Mouse (Mus musculus) thymus, postnatal 36 days (tissue): Measurements from ENCODE around the gene Psat1.

Experiments used
- DNase-seq, 2 experiments: peaks; one replicate each; pipeline ENCODE4 v3.0.0; 2022; ENCODE audit warnings: mixed read lengths in 2 of 2

Gene Psat1

DNA sequence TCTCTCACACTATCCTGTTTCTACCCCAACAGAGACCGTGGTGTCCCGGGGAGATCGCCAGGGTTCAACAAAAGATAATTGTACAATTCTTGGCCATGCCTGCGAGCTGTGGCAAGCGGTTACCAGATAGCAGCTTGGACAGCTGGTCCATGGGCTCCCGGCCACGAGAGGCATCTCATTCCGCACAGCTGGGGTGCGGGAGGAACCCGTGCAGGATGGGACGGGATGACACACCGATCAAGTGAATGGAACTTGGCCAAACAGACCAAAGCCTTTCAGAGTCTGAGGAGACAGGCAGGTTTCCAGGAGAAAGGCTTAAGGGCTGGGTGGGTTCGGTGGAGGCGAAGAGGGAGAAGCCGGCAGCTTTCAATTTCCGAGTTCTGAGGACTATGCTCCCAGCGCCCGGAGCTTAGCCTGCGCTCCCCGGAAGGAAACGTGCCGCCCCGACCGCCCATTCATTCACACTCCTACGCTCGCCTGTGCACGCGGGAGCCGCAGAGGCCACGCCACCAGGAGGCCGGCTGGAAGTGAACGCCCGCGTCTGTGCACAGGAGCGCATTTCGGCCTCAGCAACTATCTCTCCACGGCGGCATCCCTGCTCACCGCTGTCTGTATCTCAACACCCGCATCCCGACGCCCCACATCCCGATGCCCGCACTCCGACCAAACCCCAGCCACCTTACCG is 22.8 kb downstream of the Psat1 start:
- DNase-seq, result peak; percentile 60 to 62

DNA sequence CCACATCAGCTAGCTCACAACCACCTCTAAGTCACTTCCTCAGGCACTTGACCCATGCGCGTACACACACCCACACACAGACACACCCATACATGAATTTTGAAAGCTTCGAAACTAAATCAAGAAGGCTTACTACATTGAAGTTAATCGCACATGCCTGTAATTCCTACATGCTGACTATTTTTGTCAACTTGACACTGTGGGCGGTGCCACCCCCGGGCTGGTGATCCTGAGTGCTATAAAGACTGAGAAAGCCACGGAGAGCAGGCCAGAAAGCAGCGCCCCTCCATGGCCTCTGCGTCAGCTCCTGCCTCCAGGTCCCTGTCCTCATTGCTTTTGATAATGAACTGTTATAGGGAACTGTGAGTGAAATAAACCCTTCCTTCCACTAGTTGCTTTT is 23.7 kb downstream of the Psat1 start:
- DNase-seq, result peak; percentile 8 to 20

DNA sequence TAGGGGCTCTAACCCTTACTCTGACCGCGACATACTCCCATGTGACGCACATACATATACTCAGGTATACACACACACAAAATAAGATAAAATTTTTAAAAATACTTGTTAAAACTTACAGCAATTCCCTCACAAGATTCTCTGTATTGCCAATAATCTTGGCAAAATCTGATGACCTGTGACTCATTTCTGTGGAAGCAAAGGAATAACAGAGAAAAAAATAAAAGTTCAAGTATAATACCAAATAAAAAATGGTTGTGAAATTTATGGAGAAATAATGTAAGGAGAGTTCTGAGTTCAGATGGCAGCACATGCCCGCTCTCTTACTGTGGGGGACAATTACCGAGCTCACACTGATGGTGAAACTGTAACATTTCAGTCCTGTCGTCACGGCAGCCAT is 27.8 kb downstream of the Psat1 start:
- DNase-seq, result no peak

DNA sequence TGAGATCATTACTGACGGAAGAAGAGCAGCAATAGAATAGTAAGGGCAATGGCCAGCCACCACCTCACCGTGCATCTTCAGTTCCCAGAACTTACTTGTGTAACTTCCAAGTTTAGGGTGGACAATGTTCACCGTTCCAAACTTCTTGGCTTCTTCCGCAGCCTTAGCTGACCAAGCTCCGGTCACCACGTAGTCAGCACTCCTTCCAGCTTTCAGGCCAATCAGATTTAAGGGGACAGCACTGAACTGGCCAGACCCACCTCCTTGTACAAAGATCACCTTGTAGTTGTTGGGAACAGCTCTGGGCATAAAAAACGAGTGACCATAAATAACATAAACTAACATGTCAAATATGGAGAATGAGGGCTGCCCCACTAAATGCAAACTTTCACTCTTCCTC is 29.0 kb downstream of the Psat1 start:
- DNase-seq, result no peak

DNA sequence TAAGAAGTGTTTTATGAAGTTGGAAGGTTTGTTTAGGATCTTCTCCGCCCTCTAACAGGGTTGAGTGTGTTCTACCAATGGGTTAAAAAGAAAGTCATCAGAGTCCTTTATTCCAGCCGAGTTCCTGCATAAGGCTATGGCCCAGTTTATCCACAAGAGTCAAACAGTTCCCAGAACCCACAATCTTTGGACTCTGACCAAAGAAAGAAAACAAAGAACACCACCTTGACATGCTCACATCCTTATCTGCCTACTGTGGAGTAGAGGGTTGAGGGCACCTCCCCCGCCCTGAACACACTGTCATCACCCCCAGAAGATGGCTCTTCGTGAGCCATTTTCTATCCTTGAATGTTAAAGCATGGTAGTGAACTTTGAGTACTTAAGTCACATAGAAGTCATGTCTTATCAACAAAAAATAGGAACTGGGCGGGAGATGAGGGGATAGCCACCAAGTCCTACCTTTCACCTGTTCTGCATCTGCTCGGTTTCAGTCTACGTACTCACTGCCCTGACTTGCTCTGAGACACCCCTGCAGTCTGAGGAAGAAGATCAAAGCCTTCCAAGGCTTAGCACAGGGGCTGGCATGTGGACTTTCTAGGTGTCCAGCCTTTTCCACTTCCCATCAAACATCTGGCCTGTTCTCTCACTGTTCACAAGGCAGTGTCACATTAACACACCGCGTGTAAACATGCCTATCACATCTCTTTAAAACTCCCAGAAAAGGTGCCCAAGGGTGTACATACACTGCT is 33.7 kb downstream of the Psat1 start:
- DNase-seq, result no peak

DNA sequence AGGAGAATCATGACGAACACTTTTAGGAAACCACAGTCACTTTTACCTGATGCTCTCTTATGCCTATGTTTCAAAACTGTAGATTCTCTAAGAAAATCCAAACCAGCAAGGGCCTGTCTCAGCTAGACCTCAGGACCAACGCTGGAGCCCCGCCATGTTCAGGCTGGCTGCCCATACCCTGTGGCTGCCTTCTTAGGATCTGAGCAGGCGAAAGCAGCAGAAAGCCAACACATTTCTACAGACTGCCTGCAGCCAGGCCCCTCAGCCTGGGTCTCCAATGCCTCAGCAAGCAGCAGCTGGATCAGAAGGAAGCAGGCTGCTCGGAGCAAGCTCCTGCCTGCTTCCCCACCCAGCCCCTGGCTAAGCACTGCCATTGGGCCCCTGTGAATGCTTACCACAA is 35.7 kb downstream of the Psat1 start:
- DNase-seq, result no peak

DNA sequence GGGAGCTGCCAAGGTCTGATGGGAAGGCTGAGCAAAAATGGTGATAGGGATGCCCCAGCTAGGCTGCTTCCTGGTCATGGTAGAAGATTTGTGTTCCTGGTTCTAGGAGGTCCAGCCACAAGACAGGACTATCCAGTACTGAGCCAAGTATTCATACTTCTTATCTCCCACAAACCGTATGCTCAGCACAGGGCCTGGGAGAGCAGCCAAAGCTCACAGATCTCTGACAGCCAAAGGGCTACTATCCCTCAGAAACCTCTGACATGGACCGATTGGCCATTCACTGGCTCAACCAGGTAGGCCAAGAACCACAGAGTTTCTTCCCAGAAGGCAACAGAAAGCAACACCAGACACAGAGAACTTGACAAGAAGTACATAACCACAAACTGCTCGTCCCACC is 36.1 kb downstream of the Psat1 start:
- no peak for DNase-seq

DNA sequence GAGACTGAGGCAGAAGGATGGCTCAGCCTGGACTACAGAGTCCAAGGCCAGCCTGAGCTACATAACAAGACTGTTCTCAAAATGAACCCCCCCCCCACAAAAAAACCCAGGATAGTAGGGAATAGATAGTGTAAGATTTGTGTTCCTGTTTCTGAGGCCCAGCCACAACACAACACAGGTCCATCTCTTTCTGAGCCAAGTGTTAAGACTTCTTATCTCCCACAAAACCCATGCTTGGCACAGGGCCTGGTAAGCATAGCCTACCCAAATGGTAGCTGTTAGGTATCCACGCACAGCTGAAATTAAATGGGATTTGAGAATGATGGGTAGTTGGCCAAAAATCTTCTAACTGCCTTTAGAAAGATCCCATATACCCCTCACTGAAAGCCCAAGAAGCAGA is 36.6 kb downstream of the Psat1 start:
- DNase-seq, result no peak

DNA sequence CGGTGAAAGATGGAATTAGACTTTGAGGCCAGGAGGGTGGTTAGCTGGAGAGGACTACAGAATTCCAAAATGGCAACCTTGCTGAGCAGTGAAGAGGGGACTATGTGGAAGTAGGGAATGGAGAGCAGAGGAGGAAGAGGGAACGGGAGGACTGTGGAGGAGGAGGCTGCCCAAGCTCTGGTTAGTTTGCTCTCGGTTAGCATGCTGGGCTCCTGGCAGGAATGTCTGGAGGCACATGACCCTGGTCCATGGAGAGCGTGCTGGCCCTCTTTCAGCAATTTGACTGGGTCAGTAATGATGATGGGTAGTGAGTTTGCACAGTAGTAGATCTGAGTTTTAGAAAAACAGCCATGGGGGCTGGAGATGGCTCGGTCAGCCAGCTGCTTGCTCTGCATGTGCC is 39.1 kb downstream of the Psat1 start:
- DNase-seq, result no peak

DNA sequence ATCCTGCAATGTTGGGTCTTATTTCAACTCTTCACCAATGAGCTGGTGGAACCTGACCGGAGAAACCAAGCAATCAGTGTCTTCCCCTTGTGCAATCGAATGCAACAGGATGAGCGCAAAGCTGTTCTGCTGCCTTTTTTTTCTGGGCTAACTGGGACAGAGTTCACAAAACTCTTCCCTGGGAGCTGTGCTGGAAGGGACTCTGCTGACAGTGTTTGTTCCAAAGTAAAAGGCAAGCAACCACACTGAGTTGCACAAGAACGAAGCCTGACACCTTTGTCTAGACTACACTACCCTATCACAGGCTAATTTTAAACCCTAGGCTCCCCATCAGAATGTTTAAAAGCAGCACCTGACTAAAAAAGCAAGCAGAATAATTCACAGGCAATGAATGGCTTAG is 42.4 kb downstream of the Psat1 start:
- no peak for DNase-seq

DNA sequence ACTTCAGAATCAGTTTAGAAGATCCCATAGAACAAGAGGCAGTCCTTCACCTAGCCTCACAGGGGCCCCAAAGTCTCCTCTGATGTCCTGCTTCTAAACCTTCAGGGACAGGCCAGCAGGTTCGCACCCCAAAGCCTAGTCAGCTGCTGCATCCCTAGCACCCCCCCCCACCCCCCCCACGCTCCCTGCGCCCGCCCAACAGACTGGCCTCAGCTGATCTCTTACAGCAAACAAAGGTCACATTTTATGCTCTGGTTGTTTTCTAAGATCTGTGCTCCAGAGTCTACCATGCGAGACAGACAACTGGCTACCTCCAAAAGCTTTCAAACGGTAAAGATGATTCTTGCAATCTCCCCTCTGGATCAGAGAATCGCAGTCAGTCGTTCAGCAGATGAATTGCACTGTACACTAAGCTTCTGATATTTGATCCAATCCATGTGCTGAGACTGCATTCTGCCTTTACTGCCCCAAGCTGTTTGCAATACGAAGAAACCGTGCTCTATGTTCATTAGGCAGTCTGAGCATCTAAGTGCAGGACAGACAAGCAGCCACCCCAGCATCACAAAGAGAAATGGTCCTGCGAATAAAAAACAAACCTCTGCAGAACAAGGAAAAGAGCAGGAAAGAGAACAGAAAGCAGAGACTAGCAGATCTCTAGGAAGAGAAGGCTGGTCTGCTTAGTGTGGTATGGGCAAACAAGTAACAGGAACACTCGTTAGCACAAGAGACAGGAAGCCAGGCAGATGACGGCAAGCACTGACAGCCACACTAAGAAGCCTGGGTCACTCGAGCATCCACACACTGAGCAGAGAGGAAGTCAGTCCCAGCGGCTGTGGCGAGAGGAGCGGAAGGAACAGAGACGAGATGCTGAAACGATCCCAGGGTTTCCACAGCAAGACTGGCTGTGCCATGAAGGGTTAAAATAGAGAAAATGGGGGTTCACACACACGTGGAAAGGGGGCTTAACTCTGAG is 43.3 kb downstream of the Psat1 start:
- DNase-seq, result no peak

DNA sequence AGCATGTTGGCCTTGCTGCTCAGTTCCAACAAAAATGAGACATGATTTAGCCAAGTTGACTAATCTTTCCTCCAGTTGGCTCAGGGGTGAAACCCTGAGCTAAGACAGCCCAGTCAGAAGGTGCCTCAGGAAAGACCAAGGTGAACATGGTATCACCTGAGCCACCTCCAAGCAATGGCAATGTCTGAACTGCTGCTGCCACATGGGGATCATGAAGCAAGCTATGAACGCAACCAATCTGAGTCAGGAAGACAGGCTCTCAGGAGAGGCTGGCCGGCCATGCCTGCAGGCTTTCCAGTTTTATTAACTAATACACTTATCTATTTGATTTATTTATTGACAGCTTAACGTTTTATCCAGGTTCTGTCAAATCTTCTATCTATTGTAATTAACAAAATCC is 51.5 kb downstream of the Psat1 start:
- DNase-seq, result no peak

DNA sequence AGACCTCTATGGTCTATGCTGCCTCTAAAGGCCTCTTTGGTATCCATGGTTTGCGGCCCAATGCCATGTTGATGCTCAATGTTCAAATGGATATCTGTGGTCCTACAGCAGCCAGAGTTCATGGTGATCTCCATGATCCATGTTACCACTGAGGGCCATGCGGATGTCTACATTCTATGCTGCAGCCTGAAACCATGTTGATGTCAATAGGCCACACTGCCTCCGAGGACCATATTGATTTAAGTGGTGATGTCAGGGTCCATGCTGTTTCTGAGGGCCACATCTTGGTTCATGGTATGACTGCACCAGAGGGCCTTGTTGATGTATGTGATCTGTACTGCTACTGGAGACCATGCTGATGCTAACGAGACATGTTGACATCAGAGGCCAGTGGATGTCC is 55.0 kb downstream of the Psat1 start:
- no peak for DNase-seq

DNA sequence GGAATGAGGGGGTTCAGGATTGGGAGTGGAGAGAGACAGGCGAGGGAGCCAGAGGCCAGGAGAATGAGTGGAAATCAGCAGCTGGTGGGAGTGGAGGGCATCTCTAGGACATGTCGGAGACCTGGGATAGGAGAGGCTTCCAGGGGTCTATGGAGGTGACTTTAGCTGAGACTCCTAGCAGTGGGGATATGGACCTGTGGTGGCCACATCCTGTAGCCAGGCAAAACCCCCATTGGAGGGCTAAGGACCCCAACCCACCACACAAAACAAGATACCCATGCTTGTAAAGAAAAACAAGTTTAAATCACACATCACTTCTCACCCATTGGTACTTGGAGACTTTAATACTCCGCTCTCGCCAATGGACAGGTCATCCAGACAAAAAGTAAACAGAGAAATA is 58.7 kb downstream of the Psat1 start:
- no peak for DNase-seq

DNA sequence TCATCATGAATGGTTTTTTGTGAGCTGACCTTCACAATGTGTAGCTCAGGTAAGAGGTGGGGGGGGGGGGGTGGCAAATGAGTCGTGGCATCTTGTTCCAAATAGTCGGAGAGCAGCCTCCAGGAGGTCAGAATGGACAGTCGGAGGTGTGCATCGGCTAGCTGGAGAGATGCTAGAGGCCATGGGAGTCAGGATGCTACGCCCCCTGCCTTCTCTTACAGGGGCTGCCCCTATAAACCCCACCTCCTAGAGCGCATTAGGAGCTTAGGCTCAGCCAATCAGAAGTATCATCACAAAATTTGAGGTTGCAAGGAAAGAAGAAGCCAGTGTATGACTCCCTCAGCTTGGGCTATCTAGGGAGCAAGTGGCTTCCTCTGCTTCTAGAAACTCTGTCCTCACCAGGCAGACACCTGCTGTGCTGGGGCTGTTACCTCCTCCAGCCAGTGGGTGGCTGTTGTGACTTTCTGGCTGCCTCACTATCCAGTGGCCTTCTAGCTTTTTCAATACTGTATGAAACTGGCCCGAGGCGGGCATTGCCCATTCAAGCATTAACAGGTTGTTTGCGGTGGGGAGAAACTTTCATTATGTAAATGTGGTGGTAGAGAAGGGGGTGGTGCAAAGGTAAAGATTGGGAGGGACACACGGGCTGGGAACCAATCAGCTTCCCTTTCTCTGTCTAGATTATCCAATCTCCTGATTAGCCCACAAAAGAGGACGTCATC is 64.3 kb downstream of the Psat1 start:
- DNase-seq, result peak; percentile 4 to 8

DNA sequence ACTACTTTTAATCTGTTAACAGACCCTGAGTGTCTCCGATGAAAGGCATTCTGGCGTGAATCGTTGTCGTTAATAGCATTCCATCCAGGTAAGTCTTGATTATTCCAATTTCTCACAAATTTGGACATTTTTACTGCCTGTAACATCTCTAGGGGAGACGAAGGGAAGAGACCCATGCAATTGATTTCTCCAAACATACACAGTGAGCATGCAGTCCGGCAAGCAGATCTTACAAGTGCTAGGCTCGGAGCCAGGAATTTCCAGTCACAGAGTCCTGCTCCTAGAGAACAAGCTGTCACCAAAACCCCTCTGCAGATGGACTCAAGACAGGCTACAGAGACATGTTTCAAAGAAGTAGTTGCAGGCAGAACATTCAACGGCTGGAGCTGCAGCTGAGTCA is 66.4 kb downstream of the Psat1 start:
- DNase-seq, result no peak

DNA sequence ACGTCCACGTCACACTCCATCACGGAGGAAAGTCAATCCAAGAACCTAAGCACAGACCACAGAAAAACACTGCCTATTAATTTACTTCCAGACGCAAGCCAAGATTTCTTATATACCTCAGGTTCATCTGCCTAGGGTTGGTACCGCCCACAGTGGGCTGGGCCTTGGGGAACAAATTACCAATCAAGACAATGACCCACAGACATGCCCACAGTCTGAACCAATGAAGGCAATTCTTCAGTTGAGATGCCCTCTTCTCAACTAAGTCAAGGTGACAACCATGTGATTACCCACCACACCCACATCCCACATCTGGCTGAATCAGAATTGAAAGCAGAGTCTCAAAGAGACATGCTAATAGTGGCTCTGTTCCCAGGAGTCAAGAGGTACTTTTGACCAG is 67.9 kb downstream of the Psat1 start:
- no peak for DNase-seq

DNA sequence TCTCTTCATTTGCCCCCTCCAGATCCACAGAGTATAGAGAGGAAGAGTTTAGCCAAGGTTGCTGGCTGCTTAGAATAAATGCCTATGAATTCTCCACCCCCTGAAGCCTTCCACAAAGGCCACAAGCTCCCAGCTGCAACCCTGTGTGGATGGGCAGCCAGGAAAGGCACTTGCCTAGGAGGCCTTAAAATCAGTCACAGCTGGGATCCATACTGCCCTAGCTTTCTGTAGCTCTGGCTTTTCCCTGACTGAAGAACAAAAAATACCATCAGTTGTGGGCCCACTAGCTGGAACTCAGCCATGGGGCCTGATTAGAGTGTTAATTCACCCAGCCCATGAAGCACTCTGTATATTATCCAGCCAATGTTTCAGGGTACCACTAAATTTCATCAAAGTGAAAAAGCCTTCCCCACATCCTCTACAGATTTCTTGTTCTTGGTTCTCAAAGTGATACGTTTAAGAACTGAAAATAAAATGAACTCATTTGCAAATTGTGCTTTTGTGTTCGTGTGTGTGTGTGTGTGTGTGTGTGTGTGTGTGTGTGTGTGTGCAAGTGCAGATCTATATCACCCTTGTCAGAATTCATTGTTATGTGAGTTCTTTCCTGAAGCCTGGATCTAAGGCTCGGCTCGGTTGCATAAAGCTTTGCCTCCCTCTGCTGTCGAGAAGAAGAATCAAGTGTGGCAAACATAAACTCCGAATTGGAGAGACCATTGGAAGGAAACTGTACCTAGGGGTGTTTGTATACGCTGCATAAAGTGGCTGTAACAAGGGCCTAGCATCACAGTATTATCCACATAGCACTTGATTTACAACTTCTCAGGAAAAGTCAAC is 78.1 kb downstream of the Psat1 start:
- no peak for DNase-seq

DNA sequence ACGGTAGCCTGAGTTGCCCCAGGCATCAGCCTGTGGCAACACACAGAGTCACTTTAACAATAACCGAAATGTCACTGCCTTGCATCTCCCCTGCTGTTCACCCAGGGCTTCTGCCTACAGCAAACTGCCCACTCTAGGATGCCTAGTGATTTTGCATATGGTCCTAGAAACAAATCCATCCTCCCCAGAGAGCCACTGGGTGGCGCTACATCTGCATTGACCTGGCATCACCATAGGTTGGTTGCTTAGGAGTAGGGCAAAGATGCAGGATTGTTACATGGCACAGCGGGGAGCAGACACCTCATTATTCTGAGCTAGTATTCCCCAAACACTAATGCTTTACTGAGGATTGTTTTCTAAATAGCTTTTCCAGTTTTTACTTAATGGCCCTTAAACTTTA is 80.3 kb downstream of the Psat1 start:
- peak; percentile 9 to 11 for DNase-seq

DNA sequence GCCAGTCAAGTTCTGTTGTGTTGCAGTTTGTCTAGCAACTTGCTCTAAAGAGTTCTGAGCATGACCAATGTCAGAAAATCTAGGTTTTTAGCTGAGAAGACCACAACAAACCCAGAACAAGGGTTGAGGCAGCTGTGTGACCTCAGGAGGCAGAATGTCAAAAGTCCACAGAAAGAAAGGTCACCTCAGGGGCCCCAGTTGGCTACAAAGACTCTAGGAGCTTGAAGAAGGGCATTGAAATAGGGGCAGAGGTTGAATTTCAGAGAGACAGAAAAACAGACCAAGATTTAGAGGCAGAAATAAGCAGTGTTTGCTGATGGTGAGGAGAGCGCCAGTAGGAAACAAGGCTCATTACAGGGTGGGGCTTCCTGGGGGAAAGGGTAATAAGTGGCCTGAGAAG is 81.0 kb downstream of the Psat1 start:
- DNase-seq, result no peak

DNA sequence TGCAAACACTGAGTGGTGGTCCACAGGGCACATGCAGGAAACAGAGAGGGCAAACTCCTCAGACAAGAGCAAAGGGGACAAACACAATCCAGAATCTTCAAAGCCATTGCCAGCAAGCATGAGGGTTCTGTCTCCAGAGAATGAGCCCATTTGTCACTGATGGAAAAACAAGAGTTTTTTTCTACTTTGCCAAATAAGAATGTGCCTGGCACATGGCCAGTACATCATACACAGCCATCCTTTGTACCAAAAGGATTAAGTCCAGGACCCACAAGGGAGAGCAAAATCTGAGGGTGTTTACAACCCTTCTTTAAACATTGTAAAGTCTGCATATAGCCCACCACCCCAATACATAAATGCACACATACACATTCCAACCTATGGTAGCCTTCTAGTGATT is 81.7 kb downstream of the Psat1 start:
- no peak for DNase-seq

DNA sequence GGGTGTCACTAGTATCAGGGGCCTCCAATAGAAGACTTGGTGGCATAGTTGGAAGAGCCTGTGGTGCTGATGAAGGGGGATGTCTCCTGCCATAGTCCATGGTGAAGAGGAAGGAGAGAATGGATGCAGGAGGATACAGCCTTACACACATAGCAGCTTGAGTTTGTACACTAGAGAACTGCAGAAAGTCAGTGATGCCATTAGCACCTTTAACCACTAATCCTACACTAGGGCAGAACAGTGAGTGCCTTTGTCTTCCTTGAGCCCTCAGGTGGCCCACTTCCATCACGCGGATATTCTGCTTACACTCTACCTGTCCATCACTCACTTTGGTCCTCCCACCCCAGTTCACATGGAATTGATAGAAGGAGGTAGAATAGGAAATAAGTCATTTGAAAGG is 83.0 kb downstream of the Psat1 start:
- DNase-seq, result no peak
